Mouse (Mus musculus): ENCODE results near the gene Olfr1055. TPM values are rescaled to one million over a fixed set of nuclear protein-coding genes. Genes with fewer than 3 reads are reported as not detected.

The Olfr1055 gene
- polyA plus RNA-seq, 1 experiment from 2014 or later, result not detected

GRCm38 (mm10) chr2:86335333-86335732, 14.8 kb downstream of the Olfr1055 start, which contains the start of gene Olfr1054:
Gene Olfr1054 (minus strand): TSS chr2:86335433.
- Histone ChIP-seq H3K4me1 (replicated peaks; ENCODE audit: control insufficient read depth, insufficient read depth) (no peaks in the 10 kb centered on the region), H3K9me3 (ENCODE audit: control insufficient read depth, low read length) (no peaks in the 10 kb centered on the region), H3K36me3 (ENCODE audit: control insufficient read depth, insufficient read depth, low read length) (no peaks in the 10 kb centered on the region), H3K9ac (ENCODE audit: low read length) (no peak within 1 kb of the TSS), H3K4me3 (ENCODE audit: low read depth, low read length) (no peak within 1 kb of the TSS), H3K27me3 (ENCODE audit: control insufficient read depth, insufficient read depth, low read length) (no peaks in the 10 kb centered on the region), H3K27ac (replicated peaks) (no peak within 1 kb of the TSS), H3K4me2 (replicated peaks; ENCODE audit: low read depth) (no peak within 1 kb of the TSS)
- DNase-seq (ENCODE audit: low spot score), result no peak
- no peak for TF ChIP-seq CTCF (IDR thresholded peaks at IDR 0.05; ENCODE audit: low read depth)
- TF ChIP-seq EP300 (optimal IDR thresholded peaks at IDR 0.05), result no peak
- 77% methylated on average over 3 of the region's 3 CpGs for WGBS
- ATAC-seq (ENCODE audit: low FRiP score, low TSS enrichment), result no peak

GRCm38 (mm10) chr2:86315184-86315583, 34.9 kb downstream of the Olfr1055 start, which contains the start of gene Olfr1053:
Gene Olfr1053 (minus strand): TSS chr2:86315284.
- H3K4me2 ChIP-seq (replicated peaks; ENCODE audit: low read depth), result no peak within 1 kb of the TSS
- H3K4me1 ChIP-seq (replicated peaks; ENCODE audit: control insufficient read depth, insufficient read depth), result no peaks in the 10 kb centered on the region
- no peak for TF ChIP-seq CTCF (IDR thresholded peaks at IDR 0.05; ENCODE audit: low read depth)
- H3K9me3 ChIP-seq (ENCODE audit: control insufficient read depth, low read length), result no peaks in the 10 kb centered on the region
- no peaks in the 10 kb centered on the region for H3K27me3 ChIP-seq (ENCODE audit: control insufficient read depth, insufficient read depth, low read length)
- 59% methylated on average over 3 of the region's 3 CpGs for WGBS
- no peaks in the 10 kb centered on the region for H3K36me3 ChIP-seq (ENCODE audit: control insufficient read depth, insufficient read depth, low read length)
- no peak for ATAC-seq (ENCODE audit: low FRiP score, low TSS enrichment)
- no peak for DNase-seq (ENCODE audit: low spot score)
- no peak within 1 kb of the TSS for H3K4me3 ChIP-seq (ENCODE audit: low read depth, low read length)
- H3K9ac ChIP-seq (ENCODE audit: low read length), result no peak within 1 kb of the TSS
- H3K27ac ChIP-seq (replicated peaks), result no peak within 1 kb of the TSS

Other genes starting within 250 kb of the Olfr1055 start
- not detected in 2 replicates for gene Olfr1039, start 214.4 kb downstream of the Olfr1055 start, polyA plus RNA-seq (2015; fragmentation: Nextera tagmentation; extraction: Ambion mirVana)
- not detected in 2 replicates for gene Olfr1040, start 203.6 kb downstream of the Olfr1055 start, polyA plus RNA-seq (2015; fragmentation: Nextera tagmentation; extraction: Ambion mirVana)
- 0.01 TPM in 1 of 2 replicates, not detected in the other for gene Olfr1042, start 188.4 kb downstream of the Olfr1055 start, polyA plus RNA-seq (2015; fragmentation: Nextera tagmentation; extraction: Ambion mirVana)
- not detected in 2 replicates for gene Olfr1043, start 182.8 kb downstream of the Olfr1055 start, polyA plus RNA-seq (2015; fragmentation: Nextera tagmentation; extraction: Ambion mirVana)
- gene Olfr1044, start 172.5 kb downstream of the Olfr1055 start, polyA plus RNA-seq (2015; fragmentation: Nextera tagmentation; extraction: Ambion mirVana), result not detected in 2 replicates
- gene Olfr52, start 164.6 kb downstream of the Olfr1055 start, polyA plus RNA-seq (2015; fragmentation: Nextera tagmentation; extraction: Ambion mirVana), result 0.05 TPM in 1 of 2 replicates, not detected in the other
- not detected in 2 replicates for gene Olfr1045, start 147.3 kb downstream of the Olfr1055 start, polyA plus RNA-seq (2015; fragmentation: Nextera tagmentation; extraction: Ambion mirVana)
- not detected in 2 replicates for gene Olfr1046, start 131.0 kb downstream of the Olfr1055 start, polyA plus RNA-seq (2015; fragmentation: Nextera tagmentation; extraction: Ambion mirVana)
- gene Olfr1047, start 118.9 kb downstream of the Olfr1055 start, polyA plus RNA-seq (2015; fragmentation: Nextera tagmentation; extraction: Ambion mirVana), result not detected in 2 replicates
- gene Olfr1048, start 110.0 kb downstream of the Olfr1055 start, polyA plus RNA-seq (2015; fragmentation: Nextera tagmentation; extraction: Ambion mirVana), result not detected in 2 replicates
- not detected in 2 replicates for gene Olfr1049, start 92.0 kb downstream of the Olfr1055 start, polyA plus RNA-seq (2015; fragmentation: Nextera tagmentation; extraction: Ambion mirVana)
- not detected in 2 replicates for gene Olfr1051, start 71.2 kb downstream of the Olfr1055 start, polyA plus RNA-seq (2015; fragmentation: Nextera tagmentation; extraction: Ambion mirVana)
- gene Olfr1052, start 57.8 kb downstream of the Olfr1055 start, polyA plus RNA-seq (2015; fragmentation: Nextera tagmentation; extraction: Ambion mirVana), result not detected in 2 replicates
- not detected in 2 replicates for gene Olfr1053, start 35.0 kb downstream of the Olfr1055 start, polyA plus RNA-seq (2015; fragmentation: Nextera tagmentation; extraction: Ambion mirVana)
- gene Olfr1054, start 14.9 kb downstream of the Olfr1055 start, polyA plus RNA-seq (2015; fragmentation: Nextera tagmentation; extraction: Ambion mirVana), result not detected in 2 replicates
- gene Olfr1056, start 12.2 kb upstream of the Olfr1055 start, polyA plus RNA-seq (2015; fragmentation: Nextera tagmentation; extraction: Ambion mirVana), result not detected in 2 replicates
- not detected in 2 replicates for gene Olfr1057, start 28.1 kb upstream of the Olfr1055 start, polyA plus RNA-seq (2015; fragmentation: Nextera tagmentation; extraction: Ambion mirVana)
- gene Olfr1058, start 38.3 kb upstream of the Olfr1055 start, polyA plus RNA-seq (2015; fragmentation: Nextera tagmentation; extraction: Ambion mirVana), result not detected in 2 replicates
- gene Olfr1061, start 63.8 kb upstream of the Olfr1055 start, polyA plus RNA-seq (2015; fragmentation: Nextera tagmentation; extraction: Ambion mirVana), result not detected in 2 replicates
- not detected in 2 replicates for gene Olfr1062, start 76.5 kb upstream of the Olfr1055 start, polyA plus RNA-seq (2015; fragmentation: Nextera tagmentation; extraction: Ambion mirVana)
- gene Olfr1065, start 100.3 kb upstream of the Olfr1055 start, polyA plus RNA-seq (2015; fragmentation: Nextera tagmentation; extraction: Ambion mirVana), result not detected in 2 replicates
- not detected in 2 replicates for gene Olfr1066, start 106.0 kb upstream of the Olfr1055 start, polyA plus RNA-seq (2015; fragmentation: Nextera tagmentation; extraction: Ambion mirVana)
- not detected in 2 replicates for gene Olfr228, start 137.1 kb upstream of the Olfr1055 start, polyA plus RNA-seq (2015; fragmentation: Nextera tagmentation; extraction: Ambion mirVana)
- not detected in 2 replicates for gene Olfr1076, start 158.2 kb upstream of the Olfr1055 start, polyA plus RNA-seq (2015; fragmentation: Nextera tagmentation; extraction: Ambion mirVana)
- not detected in 2 replicates for gene Olfr1079, start 192.2 kb upstream of the Olfr1055 start, polyA plus RNA-seq (2015; fragmentation: Nextera tagmentation; extraction: Ambion mirVana)
- not detected in 2 replicates for gene Olfr1080, start 208.0 kb upstream of the Olfr1055 start, polyA plus RNA-seq (2015; fragmentation: Nextera tagmentation; extraction: Ambion mirVana)
- not detected in 2 replicates for gene Olfr1082, start 248.7 kb upstream of the Olfr1055 start, polyA plus RNA-seq (2015; fragmentation: Nextera tagmentation; extraction: Ambion mirVana)